Mouse (Mus musculus) CH12F3 (cell line): ENCODE measurements around the gene Ube3c.

Experiments
- in situ Hi-C: fragments of 300-500 bp; cut with MboI; formaldehyde crosslinking; loops from 2 replicates; pipeline ENCODE4 v1.14.3; 2020; ENCODE audit warnings: low sequenced_read_pairs

Gene Ube3c

DNA sequence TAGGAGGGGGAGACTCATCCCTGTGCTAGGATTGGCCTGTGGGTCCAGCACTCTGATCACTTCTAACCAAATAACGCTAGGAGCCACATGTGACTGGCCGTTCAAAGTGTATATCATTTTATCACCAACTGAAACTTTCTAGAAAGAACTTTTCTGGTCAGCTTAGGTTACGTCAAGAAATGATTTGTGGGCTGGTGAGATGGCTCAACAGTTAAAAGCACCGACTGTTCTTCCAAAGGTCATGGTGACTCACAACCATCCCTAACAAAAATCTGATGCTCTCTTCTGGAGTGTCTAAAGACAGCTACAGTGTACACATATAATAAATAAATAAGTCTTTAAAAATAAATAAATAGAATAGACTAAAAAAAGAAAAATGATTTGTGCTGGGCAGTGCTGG lies 103.5 kb downstream of the Ube3c start:
- in situ Hi-C loops: no loop called here

GRCm38 (mm10) chr5:29674305-29674704 lies 105.3 kb downstream of the Ube3c start:
- in situ Hi-C loops: no loop called here

DNA sequence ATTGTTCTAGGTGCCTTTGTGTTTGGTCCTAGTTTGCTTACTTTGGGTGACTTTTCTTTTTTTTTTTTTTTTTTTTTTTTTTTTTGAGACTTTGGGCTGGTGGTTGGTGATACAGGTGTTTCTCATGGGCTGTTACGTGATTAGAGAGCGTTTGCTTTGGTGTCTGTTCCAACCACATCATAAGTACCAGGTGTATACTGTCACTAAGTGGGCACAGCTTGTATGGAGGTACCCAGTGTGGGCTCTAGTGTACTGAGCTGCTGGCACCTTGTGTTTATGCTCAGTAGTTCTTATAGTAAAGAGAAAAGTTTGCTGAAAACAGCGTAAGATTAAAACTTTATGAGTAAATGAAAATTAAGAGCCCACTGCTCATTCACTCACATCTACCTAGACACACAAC lies 107.4 kb downstream of the Ube3c start:
- in situ Hi-C loops: loop anchor here (25.0 kb wide), 1 partner anchor 289 kb away; the partner anchor contains the start of gene Lmbr1

DNA sequence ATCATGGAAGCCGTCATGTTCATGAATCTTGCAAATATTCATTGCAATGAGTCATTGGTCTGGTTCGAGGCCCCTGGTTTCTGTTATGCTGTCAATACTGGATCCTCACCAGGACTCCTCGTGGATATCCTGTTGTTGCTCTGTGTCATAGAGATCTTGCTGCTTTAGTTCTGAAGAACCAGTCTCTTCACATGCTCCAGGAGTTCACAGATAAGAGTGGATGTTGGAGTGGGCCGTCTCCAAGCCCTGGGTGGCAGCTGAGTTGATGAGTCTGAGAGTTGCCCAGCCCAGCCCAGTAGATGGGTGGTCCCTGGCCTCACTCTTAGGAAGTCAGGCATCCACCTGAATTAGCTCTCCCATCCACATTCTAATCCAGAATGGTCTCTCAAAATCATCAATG lies 116.0 kb downstream of the Ube3c start:
- in situ Hi-C loops: loop anchor here (25.0 kb wide), 1 partner anchor 298 kb away; the partner anchor contains the start of gene Lmbr1

GRCm38 (mm10) chr5:29687671-29688070 lies 118.6 kb downstream of the Ube3c start:
- in situ Hi-C loops: loop anchor here (25.0 kb wide), 1 partner anchor 300 kb away; the partner anchor contains the start of gene Lmbr1

GRCm38 (mm10) chr5:29688352-29688751 lies 119.3 kb downstream of the Ube3c start:
- in situ Hi-C loops: loop anchor here (25.0 kb wide), 1 partner anchor 301 kb away; the partner anchor contains the start of gene Lmbr1

GRCm38 (mm10) chr5:29698493-29698892 lies 129.5 kb downstream of the Ube3c start:
- in situ Hi-C loops: loop anchor here (25.0 kb wide), 1 partner anchor 311 kb away; the partner anchor contains the start of gene Lmbr1

GRCm38 (mm10) chr5:29699520-29700202 lies 130.6 kb downstream of the Ube3c start:
- in situ Hi-C loops: loop anchor here (25.0 kb wide), 1 partner anchor 312 kb away; the partner anchor contains the start of gene Lmbr1

- in situ Hi-C loops: no loop called here
Observed at GRCm38 (mm10) chr5:29707241-29707640, 138.2 kb downstream of the Ube3c start.

DNA sequence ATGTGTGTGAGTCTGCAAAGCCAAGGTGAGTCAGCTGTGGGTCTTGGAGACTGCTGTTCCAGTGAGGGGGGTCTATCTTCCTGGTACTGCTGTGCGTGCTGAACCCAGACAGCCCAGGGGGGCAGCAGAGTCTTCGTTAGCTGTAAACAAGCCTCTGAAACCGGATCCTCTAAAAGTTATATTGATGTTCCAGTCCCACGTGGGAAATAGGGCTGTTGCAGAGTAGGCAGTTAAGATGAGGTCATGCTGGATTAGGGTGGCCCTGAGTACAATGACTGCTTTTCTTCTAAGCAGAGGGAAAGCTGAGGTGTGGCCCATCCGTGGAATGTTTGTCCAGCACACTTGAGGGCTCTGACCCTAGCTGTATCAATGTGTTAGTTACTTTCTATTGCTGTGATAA lies 139.2 kb downstream of the Ube3c start:
- in situ Hi-C loops: no loop called here

- in situ Hi-C loops: no loop called here
Observed at GRCm38 (mm10) chr5:29711631-29712030, 142.6 kb downstream of the Ube3c start.

DNA sequence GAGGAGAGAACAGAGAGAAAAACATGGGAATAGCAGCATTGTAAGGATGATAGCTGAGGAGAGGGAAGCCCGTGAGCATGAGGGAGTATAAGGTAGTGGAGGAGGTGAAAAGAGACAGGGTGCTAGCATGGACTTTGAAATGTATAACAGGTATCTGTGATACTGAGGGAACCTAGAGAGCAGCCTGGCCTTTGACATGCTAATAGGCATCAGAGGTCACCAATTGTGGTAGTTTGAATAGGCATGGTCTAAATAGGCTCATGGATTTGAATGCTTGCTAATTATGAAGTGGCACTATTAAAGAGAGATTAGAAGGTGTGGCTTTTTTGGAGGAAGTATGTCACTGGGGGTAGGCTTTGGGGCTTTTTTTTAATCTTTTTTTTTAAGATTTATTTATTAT lies 143.9 kb downstream of the Ube3c start:
- in situ Hi-C loops: no loop called here

DNA sequence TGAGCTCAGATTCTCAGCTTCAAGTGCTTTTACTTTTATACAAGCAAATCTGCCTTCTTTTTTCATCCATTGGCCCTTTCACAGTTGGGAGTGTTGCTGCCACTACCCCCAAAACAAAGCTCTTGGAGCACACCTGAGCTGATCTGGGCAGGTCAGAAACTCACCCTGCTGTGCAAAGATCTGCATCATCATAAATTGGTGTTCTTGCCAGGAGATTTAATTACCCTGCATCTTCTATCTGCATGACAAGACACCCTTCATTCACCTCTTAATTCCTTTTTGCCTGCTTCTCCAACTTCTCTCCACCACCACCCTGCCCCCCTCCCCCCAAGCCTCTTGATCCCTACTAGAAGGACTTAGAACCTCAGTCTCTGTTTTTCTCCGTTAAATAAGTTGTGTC lies 152.1 kb downstream of the Ube3c start:
- in situ Hi-C loops: no loop called here

GRCm38 (mm10) chr5:29725369-29725768 lies 156.3 kb downstream of the Ube3c start:
- in situ Hi-C loops: no loop called here
